Mouse (Mus musculus) lung, embryonic 15.5 days (tissue): Measurements from ENCODE around the gene Atp8b2. TPM values are rescaled to one million over a fixed set of nuclear protein-coding genes. Genes with fewer than 3 reads are reported as not detected.

ENCODE experiments used
- ATAC-seq: fragments of 200-750 bp; cut with Nextera tagmentation; 2 replicates; pipeline ENCODE4 v1.8.0; 2017; ENCODE audit warnings: moderate number of reproducible peaks, borderline replicate concordance; ENCODE audit not compliant: low FRiP score, low TSS enrichment; ENCODE audit errors: extremely low read depth
- H3K27ac ChIP-seq: fragments of 300-500 bp; sonication (generic); 2 replicates; pipeline ENCODE4 v1.5.1; 2015; ENCODE audit warnings: moderate library complexity, mild to moderate bottlenecking, inconsistent platforms
- H3K27me3 ChIP-seq: fragments of 300-500 bp; sonication (generic); 2 replicates; pipeline ENCODE4 v1.6.1; 2015; ENCODE audit warnings: inconsistent platforms
- H3K36me3 ChIP-seq: fragments of 300-500 bp; sonication (generic); 2 replicates; pipeline ENCODE4 v1.6.1; 2015; ENCODE audit warnings: inconsistent platforms
- H3K4me1 ChIP-seq: fragments of 300-500 bp; sonication (generic); 2 replicates; pipeline ENCODE4 v1.6.1; 2015; ENCODE audit warnings: inconsistent platforms
- H3K4me2 ChIP-seq: fragments of 300-500 bp; sonication (generic); 2 replicates; pipeline ENCODE4 v1.6.1; 2015; ENCODE audit warnings: inconsistent platforms, mild to moderate bottlenecking, moderate library complexity
- H3K4me3 ChIP-seq: fragments of 300-500 bp; sonication (generic); 2 replicates; pipeline ENCODE4 v1.5.1; 2015; ENCODE audit warnings: mild to moderate bottlenecking, inconsistent platforms
- H3K9ac ChIP-seq: fragments of 300-500 bp; sonication (generic); 2 replicates; pipeline ENCODE4 v1.6.1; 2015; ENCODE audit warnings: inconsistent platforms
- H3K9me3 ChIP-seq: fragments of 300-500 bp; sonication (generic); 2 replicates; pipeline ENCODE4 v1.6.1; 2016; ENCODE audit warnings: inconsistent platforms
- WGBS: fragments of 180-500 bp; shearing (Covaris S2); methylation state at CpG from one replicate; pipeline ENCODE4 v1.1.7; 2015; 5-methylcytosine and 5-hydroxymethylcytosine counted together
- microRNA-seq: library from miRNA; unstranded; fragments of <30 nt; microRNA quantifications from one replicate; pipeline ENCODE4, GENCODE M21; 2016
- polyA plus RNA-seq: library from polyadenylated mRNA; unstranded; fragments of >200 nt; fragmentation: Nextera tagmentation; extraction: Ambion mirVana; gene quantifications from 2 replicates; pipeline ENCODE4 v1.2.1, GENCODE M21; 2015

Atp8b2 gene
- polyA plus RNA-seq, 1 experiment from 2014 or later, result 14.8 TPM

DNA sequence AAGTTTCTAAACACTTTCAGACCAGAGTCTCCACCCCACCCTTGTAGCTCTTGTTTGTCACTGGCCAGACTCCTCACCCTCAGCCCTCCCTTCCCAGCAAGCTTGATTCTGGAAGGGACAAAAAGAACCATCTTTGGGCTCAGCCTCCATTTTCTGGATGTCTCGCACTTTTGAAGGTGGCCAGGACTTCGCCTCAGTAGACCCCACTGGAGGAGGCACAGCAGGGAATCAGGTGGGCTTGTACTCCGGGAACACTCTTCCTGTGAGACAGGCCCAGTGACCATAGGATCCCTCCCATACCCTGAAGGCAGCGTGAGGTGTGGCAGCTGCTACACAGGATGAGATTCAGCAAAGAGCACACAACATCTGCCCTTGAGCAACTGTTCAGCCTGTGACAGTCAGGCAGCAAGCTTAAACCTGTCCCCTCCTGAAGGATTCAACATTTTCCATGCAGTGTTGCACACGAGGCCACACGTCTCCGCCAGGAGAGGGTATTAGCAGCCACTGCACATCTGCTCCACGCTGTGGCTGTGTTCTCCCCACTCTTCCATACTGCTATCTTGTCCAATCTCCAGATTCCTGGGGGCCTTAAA is 66.0 kb downstream of the Atp8b2 start:
- no peak for ATAC-seq
- WGBS, result 82% methylated on average over 8 of the region's 8 CpGs
- Histone ChIP-seq H3K27me3 (no peaks in the 10 kb centered on the region), H3K4me1 (peaks cover 20% of the 10 kb centered on the region), H3K4me2 (no peak overlapping the region), H3K9ac (no peak overlapping the region), H3K27ac (no peak overlapping the region), H3K9me3 (no peaks in the 10 kb centered on the region), H3K4me3 (no peak overlapping the region), H3K36me3 (no peaks in the 10 kb centered on the region)

DNA sequence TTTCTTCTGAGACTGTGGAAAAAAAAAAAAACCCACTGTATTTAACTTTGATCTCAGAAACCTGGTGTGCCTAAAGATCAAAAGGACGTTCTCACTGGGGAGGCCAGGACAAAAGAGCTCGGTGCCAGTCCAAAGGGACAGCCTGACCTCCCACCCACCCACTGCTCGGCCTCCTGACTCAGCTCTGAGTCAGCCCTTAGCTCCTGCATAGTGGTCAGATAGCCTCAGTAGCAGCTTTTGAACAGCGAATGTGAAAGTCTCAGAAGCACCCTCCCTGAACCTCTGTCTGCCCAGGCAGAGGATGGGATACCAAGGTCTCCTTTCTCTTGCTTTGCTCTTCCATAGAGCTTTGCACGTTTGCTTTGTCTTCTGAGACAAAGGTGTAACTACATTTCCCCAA is 66.7 kb downstream of the Atp8b2 start:
- Histone ChIP-seq H3K27me3 (no peaks in the 10 kb centered on the region), H3K4me3 (no peak overlapping the region), H3K4me2 (no peak overlapping the region), H3K4me1 (peaks cover 18% of the 10 kb centered on the region), H3K9ac (no peak overlapping the region), H3K27ac (no peak overlapping the region), H3K9me3 (no peaks in the 10 kb centered on the region), H3K36me3 (no peaks in the 10 kb centered on the region)
- no peak for ATAC-seq
- WGBS, result 28% methylated on average over 5 of the region's 5 CpGs

DNA sequence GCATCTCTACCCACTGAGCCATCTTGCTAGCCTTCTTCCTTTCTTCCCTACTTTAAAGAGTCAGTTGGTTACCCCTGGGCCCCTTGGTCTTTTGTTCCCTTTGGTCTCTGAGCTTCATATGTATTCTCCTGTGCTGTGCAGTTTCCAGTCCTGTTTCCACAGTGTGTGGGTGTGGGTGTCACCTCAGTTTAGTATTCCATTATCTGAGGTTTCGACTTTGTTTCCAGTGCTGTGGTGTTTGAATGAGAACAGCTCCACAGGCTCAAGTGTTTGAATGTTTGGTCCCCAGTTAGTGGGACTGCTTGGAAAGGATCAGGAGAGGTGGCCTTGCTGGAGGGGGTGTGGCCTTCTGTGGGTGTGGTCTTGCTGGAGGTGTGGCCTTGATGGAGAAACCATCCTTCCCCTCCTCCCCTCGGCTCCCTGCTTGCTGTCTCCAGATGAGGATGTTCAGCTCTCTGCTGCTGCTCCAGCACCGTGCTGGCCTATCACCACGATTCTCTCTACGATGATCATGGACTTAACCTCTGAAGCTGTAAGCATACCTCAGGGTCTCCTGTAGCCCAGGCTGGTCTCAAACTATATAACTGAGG is 70.7 kb downstream of the Atp8b2 start:
- H3K4me1 ChIP-seq, result no peaks in the 10 kb centered on the region
- H3K36me3 ChIP-seq, result no peaks in the 10 kb centered on the region
- no peak overlapping the region for H3K9ac ChIP-seq
- 82% methylated on average over 5 of the region's 5 CpGs for WGBS
- no peak for ATAC-seq
- no peak overlapping the region for H3K4me3 ChIP-seq
- H3K4me2 ChIP-seq, result no peak overlapping the region
- no peak overlapping the region for H3K27ac ChIP-seq
- H3K9me3 ChIP-seq, result no peaks in the 10 kb centered on the region
- no peaks in the 10 kb centered on the region for H3K27me3 ChIP-seq

DNA sequence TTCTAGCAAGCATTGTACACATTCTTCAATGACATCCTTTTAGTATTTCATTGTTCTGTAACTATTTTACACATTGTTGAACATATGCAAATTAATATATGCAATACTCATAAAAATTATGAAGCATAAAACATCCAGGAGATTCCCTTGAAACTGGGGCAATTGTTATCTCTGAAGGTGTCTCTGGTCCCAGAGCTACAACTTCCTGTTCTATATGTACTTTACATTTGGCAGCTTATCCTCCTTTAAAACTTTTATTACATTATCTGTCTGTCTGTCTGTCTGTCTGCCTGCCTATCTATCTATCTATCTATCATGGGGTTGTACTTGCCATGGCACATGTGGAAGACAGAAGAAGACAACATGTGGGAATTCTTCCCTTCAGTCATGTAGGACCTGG is 71.6 kb downstream of the Atp8b2 start:
- H3K9me3 ChIP-seq, result no peaks in the 10 kb centered on the region
- no peaks in the 10 kb centered on the region for H3K27me3 ChIP-seq
- H3K9ac ChIP-seq, result no peak overlapping the region
- no peaks in the 10 kb centered on the region for H3K36me3 ChIP-seq
- H3K4me2 ChIP-seq, result no peak overlapping the region
- H3K27ac ChIP-seq, result no peak overlapping the region
- no peak overlapping the region for H3K4me3 ChIP-seq
- no peaks in the 10 kb centered on the region for H3K4me1 ChIP-seq
- no peak for ATAC-seq

DNA sequence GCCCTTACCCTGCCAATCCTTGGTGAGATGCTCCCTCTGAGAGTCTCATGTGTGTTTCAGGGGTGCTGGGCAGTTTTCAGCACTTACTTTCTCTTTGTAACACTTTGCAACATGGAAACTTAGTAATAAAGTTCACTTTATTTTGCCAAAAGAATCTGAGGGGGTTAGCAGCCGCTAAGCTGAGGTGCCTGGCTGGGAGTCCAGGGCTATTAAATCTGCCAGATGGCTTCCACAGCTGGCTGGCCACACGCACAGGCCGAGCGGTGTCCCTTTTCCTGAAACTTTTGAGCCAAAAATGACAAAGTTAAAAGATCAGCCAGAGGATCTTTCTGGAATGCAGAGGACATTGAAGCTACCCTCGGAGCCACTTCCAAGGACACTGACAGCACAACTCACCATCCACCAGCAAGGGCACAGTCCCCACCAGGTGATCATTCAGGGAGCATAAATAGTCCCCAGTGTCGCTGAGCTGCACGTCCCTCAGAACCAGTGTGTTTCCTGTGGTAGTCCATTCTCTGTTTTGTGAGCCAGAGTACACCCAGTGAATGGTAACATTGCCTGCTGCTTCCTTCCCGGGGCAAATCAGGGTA is 73.4 kb downstream of the Atp8b2 start:
- no peak overlapping the region for H3K27ac ChIP-seq
- H3K27me3 ChIP-seq, result no peaks in the 10 kb centered on the region
- no peak for ATAC-seq
- no peak overlapping the region for H3K9ac ChIP-seq
- H3K4me3 ChIP-seq, result no peak overlapping the region
- H3K4me2 ChIP-seq, result no peak overlapping the region
- H3K4me1 ChIP-seq, result 0 out of 2 replicates have a peak, but pooled peaks cover 4% of the 10 kb centered on the region
- H3K36me3 ChIP-seq, result no peaks in the 10 kb centered on the region
- no peaks in the 10 kb centered on the region for H3K9me3 ChIP-seq
- 63% methylated on average over 8 of the region's 8 CpGs for WGBS

Small RNA genes lying within 50 kb of the gene (microRNA-seq; reads per million reads assigned to microRNA genes)
- gene Mir7669, result 1.1 reads per million

Other genes with a start within 250 kb of the Atp8b2 start
- 10.8 and 11.3 TPM in 2 replicates for gene Adar, start 248.5 kb downstream of the Atp8b2 start, polyA plus RNA-seq
- 0.30 and 0.36 TPM in 2 replicates for gene Chrnb2, start 198.9 kb downstream of the Atp8b2 start, polyA plus RNA-seq
- gene Ube2q1, start 189.9 kb downstream of the Atp8b2 start, polyA plus RNA-seq, result 10.8 and 12.0 TPM in 2 replicates
- gene She, start 132.1 kb downstream of the Atp8b2 start, polyA plus RNA-seq, result 9.9 and 10.1 TPM in 2 replicates
- gene Il6ra, start 50.3 kb downstream of the Atp8b2 start, polyA plus RNA-seq, result 3.6 TPM in 2 replicates
- gene Hax1, start 35.3 kb upstream of the Atp8b2 start, polyA plus RNA-seq, result 164 TPM in 2 replicates
- gene 4933434E20Rik, start 88.1 kb upstream of the Atp8b2 start, polyA plus RNA-seq, result 142 and 154 TPM in 2 replicates
- 153 and 157 TPM in 2 replicates for gene Ubap2l, start 89.1 kb upstream of the Atp8b2 start, polyA plus RNA-seq
- gene Tpm3, start 109.1 kb upstream of the Atp8b2 start, polyA plus RNA-seq, result 637 and 683 TPM in 2 replicates
- gene Nup210l, start 140.6 kb upstream of the Atp8b2 start, polyA plus RNA-seq, result 0.37 and 0.40 TPM in 2 replicates